Mouse (Mus musculus): ENCODE measurements around the gene Prtg.
A peak's percentile ranks its signal among the peaks of the same experiment; 100 is the strongest.

Prtg gene

DNA sequence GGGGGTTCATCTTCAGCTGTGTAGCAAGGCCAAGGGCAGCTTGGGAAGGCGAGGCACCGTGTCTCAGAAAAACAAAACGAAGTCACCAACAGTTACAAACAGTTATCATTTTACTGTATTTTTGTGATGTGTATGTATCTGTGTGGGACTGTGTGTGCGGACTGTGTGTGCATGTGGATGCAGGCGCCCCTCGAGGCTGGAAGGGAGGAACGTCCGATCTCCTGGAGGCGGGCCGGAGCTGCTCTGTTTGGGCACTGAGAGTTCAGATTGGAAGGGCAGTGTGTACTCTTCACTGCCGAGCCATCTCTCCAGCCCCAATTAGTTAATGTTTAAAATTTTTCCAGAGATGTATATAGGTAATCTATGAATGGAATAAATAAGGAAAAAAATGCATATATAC lies 55.5 kb downstream of the Prtg start:
- no peak for DNase-seq (ENCODE audit: low read depth)

DNA sequence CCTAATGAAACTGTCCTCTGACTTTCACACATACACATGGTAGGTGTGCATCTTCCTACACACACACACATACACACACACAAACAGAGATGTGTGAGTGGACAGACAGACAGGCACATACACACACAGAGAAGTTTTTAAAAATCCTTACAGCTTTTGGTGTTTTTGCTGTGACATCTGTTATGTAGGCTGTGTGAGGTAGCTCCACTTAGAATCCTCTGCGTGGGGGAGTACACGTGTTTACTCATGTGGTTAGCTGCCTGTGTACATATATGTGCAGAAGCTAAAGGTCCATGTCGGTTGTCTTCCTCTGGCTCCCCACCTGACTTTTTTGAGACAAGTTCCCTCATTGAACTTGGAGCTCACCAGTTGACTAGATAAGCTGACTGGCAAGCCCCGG lies 56.3 kb downstream of the Prtg start:
- no peak for DNase-seq (ENCODE audit: low read depth)

DNA sequence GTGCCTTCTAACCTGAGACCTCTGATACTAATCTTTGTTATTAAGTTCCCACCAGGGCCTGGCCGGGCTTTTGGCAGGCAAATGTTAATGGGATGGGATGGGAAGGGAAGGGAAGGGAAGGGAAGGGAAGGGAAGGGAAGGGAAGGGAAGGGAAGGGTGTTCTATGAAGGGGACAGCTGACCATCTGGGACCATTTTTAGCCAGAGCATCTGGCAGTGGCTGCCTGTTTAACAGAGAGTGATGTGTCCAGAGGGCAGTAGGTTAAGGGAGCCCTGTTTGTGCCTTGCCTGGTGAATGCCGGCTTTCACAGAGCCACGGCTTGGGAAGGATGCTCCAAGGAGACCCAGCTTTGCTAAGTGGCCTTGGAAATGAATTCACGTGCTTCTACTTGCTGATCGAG lies 57.1 kb downstream of the Prtg start:
- no peak for DNase-seq (ENCODE audit: low read depth)

DNA sequence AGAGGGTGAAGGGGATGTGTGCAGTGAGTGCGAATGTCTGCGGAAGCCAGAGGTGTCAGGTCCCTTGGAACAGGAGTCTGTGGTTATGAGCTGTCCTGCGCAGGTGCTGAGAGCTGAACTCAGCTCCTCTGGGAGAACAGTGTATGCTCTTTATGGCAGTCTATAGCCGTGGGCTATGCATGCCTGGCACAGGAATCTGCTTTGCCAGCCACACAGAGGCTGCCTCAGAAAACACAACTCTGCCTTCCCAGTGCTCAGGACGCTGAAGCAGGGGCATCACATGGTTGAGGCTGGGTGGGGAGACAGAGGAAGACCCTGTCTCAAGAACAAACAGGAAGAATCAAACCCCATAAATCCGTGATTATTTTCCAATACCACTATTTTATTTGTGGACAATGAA lies 60.8 kb downstream of the Prtg start:
- DNase-seq (ENCODE audit: low read depth): no peak

DNA sequence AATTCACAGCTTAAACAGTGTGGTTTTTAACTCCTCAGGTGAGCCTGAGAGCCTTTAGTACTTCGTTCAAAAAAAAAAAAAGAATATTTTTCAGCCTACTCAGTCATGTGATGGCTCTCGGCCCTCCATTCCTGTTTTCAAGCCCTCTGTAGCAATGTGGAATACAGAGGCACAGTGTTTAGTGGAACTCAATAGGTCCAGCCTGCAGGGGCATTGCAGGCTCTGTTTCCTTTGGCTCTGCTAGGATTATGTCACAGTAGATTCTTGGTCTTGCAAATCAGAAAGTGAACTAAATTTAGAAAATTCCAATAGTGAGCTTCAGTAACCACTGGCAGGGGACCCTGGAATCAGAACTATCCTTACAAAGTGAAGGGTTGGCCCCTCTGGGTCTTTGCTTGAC lies 62.1 kb downstream of the Prtg start:
- peak; percentile 74 for DNase-seq (ENCODE audit: low read depth)

DNA sequence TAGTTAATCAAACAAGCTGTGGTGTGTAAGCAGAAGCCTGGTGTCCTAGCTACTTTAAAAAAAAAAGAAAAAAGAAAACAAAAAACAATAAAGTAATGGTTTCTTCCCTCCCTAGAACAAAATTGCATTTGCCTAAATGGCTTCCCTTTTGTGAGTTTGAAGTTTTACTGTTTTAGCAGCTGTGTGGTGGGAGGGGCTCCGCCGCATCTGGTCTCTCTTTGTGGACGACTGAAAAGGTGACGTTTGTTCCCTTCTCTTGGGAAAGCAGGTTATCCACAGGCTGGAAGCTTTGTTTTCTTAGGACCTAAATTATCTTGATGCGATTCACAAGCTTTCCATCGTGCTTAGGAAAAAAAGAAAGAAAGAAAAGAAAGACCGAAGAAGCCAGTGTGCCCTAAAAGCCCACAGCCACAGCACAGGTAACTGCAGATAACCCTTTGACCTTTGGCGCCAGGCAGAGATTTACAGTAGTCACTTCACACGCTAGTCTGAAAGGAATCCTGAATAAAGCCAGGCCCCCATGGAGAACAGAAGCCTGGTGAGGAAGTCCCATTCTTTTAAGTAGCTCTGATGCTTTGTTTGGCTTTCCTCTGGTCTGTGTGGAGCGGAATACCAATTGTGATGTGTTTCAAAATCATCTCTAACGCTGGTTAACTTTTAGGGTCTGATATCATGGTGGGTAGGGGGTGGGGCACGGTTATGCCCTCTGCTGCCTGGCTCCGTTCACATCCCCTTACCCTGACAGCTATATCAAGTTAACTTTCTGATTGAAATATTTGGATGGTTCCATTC lies 65.0 kb downstream of the Prtg start:
- DNase-seq (ENCODE audit: low read depth): no peak

DNA sequence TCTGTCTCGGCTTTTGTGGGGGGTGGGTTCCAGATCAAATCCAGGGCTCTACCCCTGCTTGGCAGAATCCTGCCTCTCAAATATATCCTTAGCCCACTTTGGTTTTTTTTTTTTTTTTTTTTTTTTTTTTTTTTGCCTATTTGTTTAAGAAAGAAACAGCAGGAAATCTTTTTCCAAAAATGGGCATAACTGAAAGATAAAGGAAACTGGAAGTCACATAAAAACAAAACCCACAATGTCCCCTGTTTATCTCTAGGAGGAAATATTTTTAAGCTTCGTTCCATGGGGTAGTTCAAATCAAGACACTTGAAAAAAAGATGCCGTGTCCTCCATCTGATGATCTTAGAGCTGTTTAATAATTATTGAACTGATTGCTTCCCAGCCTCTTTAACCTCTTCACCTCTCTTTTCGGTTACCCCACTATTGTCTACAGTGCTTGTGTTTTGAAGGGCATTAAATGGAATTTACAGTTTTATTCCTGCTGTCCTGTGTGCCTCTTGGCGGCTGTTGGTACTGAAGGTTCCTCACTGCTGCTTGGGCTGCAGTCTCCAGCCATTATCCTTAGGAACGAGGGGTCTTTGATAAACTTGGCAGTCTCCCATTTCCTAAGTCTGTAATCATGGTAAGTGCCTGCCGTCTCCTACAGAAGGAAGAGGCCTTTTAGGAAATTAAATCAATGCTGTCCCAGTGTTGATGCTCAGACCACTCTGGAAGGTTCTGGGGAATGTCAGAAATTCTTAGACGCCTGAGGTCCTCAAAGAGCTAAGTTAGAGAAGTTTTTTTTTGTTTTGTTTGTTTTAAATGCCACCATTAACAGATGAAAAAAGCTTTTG lies 65.8 kb downstream of the Prtg start:
- no peak for DNase-seq (ENCODE audit: low read depth)

DNA sequence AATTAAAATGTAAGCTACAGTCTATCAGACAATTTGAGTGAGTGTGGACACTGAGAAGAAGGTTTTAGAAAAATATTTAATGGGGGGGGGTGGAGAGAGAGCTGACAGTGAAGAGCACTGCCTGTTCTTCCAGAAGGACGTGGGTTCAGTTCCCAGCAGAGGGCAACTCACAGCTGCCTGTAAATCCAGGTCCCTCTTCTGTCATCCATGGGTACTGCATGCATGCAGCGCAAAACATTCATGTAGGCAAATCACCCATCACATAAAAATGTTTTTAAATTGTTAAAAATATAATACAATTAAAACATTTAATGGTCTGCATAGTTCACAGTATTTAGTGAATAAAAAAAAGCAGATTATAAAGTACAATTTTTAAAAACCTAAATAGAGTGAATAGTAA lies 69.2 kb downstream of the Prtg start:
- DNase-seq (ENCODE audit: low read depth): no peak

DNA sequence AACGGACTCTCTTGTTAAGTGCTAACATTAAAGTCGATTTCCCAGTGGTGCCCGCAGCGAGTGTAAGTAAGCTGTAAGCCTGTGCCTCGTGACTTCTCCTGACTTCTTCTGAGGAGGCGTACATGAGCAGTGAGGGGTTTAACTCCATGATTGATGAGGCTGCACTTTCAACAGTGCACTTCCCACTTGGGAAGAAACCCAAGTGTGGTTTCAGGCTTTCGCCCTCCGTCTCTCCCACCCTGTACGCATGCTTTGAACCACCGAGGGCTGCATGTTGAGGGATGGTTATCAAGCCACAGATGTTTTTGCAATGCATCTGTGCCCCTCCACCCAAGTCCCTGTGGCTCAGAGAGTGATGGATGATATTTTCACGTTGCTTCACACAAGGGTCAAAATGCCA lies 71.2 kb downstream of the Prtg start:
- DNase-seq (ENCODE audit: low read depth): peak; percentile 51

DNA sequence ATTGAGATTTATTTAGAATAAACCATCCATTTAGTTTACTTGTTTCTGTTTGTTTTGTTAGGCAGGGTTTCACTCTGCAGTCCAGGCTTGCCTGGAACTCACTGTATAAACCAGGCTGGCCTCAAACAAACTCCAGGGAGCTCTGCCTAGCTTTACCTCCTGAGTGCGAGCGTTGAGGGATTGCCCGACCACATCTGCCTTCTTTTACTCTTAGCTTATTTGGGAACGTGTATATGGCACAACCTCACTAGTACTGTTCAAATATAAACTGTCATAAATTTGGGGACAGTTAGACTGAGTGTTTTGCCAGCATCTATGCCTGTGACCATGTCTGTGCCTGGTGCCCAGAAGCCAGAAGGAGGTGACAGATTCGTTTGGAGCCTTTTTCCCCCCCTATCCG lies 72.0 kb downstream of the Prtg start:
- no peak for DNase-seq (ENCODE audit: low read depth)

DNA sequence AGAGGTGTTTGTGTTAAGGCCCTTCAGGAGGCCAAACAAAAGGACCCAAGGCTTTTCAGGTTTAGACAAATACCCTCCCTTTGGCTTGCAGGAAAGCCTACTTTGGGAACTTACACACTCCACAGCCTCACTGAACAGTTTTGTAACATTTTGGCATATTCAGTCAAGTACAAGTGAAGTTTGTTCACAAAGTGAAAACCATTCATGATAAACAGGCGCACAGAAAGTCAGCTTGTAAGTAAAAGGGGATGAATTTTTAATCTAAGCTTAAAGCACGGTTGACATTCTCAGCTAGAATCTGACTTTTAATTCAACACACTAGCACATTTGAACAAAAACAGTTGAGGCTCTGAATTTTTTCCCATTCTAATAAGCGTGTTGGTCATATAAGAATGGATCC lies 72.9 kb downstream of the Prtg start:
- DNase-seq (ENCODE audit: low read depth): no peak

DNA sequence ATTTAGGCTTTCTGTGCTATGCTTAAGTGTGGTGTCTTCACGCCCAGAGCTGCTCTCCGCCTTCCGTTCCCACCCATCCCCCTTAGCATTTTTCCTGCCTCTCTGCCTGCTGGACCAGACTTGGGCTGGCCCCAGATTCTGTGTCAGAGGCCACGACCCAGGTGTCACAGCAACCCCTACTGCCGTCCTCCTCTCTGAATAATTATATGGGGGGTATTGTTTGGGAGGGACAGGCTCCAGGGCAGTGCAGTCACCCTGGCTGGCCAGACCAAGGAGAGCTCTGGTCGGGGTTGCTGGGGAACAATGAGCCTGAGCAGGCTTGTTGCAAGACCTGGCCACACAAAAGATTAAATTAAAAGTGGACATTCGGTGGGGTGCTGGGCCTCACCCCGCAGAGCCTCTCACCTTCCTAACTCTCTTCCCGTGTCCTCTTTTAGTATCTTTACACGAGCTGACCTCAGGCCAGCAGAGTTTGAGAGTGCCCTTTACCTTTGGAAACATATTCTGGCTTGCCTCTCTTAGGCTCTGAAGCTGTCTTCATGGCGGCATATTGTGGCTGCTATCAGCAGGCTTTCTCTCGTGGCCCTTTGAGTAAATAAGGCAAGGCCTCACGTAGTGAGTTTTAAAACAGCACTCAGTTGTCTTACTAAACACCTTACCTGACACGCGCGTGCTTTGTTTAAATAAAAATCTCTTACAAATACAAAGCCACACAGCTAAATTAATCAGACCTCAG lies 73.7 kb downstream of the Prtg start:
- no peak for DNase-seq (ENCODE audit: low read depth)

DNA sequence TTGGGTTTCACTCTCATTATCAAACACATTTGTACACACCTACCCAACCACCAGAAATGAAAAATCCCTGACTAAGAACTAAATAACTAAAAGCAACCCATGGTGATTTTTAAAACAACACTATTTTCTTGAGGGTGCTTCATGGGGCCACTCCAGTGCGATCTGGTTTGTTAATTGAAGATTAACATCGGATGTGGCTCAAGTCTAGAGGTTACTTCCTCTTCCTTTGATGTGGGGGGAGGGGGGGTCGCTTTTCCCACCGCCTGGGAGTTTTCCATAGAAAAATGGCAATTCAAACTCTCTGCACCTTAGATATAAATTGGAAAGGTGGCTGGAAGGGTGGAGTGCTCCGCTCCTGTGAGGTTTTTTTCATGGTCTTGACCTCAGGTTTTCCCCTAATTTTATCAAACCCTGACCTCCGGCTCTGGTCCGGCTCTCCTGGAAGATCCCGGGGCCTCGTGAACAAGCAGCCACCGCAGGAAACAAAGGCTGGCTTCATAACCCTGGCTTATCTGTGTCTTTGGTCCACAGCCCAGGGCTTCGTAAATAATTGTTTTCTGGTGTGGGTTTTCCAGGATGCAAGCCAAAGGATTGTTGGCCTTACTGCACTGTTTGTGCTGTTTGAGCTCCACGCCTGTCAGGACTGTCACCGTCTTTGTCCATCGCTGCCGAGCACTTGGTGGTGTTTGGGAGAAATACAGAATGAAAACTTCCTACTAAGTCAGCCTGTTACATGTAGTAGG lies 74.5 kb downstream of the Prtg start:
- peak; percentile 68 for DNase-seq (ENCODE audit: low read depth)

DNA sequence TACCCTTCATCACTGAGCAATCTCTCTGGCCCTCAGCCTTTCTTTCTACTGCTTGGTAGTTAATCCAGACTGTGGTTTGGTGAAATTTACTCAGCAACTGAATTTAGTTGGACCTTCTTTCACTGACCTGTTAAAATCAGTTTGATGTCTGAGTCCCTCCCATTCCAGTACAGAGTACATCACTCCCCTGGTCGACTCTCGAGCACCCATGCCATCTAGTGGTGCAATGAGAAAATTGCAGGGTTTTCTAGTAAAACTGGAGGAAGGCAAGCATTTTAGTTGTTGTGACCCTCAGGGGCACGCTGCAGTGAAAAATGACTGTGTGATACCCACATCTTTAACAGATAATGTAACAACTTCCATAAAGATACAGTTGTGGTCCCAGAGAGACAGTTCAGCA lies 77.3 kb downstream of the Prtg start:
- no peak for DNase-seq (ENCODE audit: low read depth)

DNA sequence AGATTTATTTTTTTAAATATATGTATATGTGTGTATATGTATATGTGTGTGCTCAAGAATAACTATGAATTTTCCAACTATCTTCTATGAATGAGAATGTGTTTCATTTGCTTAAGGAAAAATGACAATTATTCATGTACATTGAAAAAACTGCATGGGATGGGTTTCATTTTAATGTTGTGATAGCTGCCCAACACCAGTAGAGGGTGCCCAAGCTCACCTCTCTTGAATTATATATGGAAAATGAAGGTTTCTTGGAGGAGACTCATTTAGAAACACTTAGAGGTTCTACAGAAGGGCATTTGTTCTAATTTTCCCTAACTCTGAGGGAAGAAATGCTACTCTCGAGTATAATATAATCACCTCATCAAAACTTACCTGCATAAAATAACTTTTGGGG lies 83.1 kb downstream of the Prtg start:
- no peak for DNase-seq (ENCODE audit: low read depth)

DNA sequence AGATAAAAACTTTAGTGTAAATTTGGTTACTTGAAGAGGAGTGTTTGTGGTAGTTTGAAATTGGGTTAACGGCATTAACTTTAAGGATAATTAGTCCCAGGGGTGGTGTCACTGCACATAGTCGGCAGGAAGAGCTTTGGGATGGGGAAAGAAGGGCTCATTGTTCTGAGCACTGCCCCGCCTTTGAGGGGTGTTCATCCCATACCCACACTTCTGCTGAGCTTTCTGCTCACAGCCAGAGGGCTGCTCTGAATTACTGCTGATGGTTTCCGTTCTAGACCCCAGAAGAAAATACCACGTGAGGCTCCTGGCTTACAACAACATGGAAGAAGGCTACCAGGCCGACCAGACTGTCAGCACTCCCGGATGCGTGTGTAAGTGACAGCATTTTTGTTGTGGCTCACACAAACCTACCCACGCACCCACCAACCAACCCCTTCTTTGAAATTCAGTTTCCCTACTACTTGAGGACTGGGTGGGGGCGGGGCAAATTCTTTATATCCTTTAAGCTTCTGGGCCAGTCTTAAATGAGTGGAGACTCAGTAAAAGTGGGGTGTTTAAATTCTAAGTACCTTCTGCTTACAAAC lies 83.9 kb downstream of the Prtg start:
- DNase-seq (ENCODE audit: low read depth): no peak

DNA sequence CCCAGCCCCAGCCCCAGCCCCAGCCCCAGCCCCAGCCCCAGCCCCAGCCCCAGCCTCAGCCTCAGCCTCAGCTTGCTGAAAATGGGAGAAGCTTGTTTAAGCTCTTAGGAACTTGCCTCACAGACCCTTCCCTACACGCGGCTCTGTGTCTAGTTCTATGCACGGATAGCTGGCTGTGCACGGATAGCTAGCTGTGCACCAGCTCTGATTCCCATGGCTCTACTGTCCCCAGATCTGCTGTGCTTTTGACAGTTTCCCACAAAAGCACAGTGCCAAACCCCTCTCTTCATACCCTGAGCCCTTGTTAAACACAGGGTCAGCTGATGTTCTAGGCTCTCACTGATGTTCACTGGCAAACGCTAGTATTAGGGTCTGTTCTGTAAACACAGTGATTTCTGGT lies 86.1 kb downstream of the Prtg start:
- no peak for DNase-seq (ENCODE audit: low read depth)

DNA sequence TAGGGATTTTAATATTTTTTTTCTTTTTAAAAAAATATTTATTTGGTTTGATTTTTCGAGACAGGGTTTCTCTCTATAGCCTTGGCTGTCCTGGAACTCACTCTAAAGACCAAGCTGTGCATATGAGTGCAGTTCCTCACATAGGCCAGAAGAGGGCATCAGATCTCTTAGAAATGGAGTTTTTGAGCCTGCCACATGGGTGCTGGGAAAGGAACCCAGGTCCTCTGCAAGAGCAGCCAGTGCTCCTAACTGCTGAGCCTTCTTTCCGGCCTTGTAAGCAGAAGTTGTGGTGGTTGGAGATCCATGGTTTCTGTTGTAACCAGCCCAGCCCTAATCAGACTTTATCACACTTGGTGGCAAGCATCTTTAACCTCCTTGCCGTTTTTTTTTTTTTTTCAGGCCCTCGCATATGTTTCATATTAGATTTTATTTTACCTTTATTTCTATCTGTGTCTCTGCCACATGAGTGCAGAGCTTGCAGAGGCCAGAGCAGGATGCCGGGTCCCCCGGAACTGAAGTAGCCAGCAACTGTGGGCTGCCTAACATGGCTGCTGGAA lies 88.2 kb downstream of the Prtg start:
- DNase-seq (ENCODE audit: low read depth): no peak

DNA sequence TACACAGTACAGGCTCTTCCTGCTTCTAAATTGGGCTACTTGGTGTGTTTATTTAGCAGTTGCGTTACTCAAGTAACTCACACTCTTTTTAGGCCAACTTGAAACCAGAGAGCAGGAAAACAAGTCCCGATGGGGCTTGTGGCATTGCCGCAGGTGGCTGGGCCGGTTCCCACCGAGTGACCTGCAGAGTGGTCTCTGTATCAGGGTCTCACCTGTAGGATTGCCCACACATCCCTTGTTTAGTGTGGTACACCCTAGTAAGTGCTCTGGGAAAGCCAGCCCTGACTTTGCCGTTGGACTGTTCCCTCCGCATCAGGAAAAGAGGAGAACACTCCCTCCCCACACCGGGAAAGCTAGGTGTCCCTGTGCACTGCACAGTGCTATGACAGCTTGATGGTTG lies 95.4 kb downstream of the Prtg start:
- no peak for DNase-seq (ENCODE audit: low read depth)

DNA sequence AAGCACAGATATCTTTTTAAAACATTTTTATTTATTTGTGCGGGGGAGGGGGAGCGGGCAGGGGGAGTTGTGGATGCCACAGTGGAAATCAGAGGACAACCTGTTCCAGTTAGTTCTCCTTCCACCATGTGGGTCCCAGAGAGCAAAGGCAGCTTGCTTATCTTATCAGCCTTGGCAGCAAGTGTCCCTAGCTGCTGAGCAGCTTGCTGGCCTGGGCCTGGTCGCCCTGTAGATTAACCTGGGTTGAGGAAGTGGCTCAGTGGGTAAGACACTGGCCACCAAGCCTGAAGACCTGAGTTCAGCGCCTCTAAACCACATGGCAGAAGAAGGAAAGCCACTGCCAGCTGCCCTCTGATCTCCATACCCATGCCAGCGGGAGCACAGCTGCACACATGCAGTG lies 95.9 kb downstream of the Prtg start:
- DNase-seq (ENCODE audit: low read depth): no peak

DNA sequence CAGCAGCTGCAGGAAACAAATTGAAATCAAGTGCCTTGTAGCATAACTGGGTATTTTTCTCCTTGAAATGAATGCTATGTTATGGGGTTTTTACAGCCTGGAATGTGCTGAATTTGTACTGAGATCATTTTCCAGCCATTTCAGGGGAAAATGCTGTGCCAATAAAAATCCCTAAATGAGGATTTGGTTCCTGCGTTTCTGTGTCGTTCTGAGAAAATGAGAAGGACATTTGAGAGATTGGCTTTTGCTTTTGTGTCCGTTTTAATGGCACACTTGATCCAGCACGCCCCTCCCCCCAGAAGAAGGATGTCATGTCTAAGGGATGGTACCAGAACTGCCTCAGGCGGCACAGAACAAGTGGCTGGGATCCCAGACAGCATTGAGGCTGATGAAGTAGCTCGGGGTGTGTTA lies 100.0 kb downstream of the Prtg start:
- DNase-seq (ENCODE audit: low read depth): no peak

DNA sequence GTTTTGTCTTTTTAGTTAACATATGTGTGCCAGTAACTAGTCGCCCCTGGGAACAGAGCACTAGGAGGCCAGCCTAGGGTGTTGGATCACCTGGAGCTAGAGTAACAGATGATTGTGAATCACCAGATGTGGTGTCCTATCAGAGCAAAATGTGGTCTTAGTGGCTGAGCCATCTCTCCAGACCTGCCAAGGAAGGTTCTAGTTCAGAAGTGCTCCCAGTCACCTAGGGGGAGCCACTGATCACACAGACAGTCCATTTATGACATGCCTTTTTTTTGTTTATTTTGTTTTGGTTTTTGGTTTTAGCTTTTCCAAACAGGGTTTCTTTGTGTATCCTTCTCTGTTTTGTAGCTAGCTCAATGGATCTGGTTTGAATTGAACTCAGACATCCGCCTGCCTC lies 104.7 kb downstream of the Prtg start:
- no peak for DNase-seq (ENCODE audit: low read depth)

Measured in fibroblast of lung, adult 2 months (primary cell).